Mouse (Mus musculus) spleen, adult 2 months (tissue): ENCODE measurements around the gene Atp2c2.

Source experiments
- CTCF ChIP-seq: fragments of 200-500 bp; IDR thresholded peaks from 2 replicates; pipeline ENCODE4 v1.5.1; 2011; ENCODE audit warnings: mild to moderate bottlenecking, inconsistent platforms; ENCODE audit not compliant: insufficient read depth, insufficient read length, insufficient replicate concordance; ENCODE audit errors: extremely low read depth
- POLR2A ChIP-seq: fragments of 200-500 bp; IDR thresholded peaks from 2 replicates; pipeline ENCODE4 v1.6.1; 2011; ENCODE audit warnings: low read depth, low read length, inconsistent platforms

DNA sequence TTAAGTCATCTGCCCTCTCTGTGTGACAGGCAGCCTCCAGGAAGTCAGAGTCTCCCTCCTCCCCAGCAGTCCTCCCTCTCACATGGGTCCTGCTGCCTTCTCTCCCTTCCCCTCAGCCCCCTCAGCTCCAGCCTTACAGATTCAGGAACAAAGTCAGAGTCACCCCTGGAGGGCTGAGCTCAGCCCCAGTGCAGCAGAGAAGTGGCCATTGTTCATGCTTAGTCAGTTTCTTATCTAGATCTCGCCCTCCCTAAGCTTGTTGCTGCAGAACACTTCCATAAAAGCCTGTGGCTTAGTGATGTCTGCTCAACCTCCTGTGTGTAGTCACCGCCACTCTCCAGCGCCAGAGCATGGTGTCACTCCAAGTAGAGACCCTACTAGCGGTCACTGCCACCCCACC lies 44.8 kb downstream of the Atp2c2 start:
- TF ChIP-seq CTCF, result no peak
- TF ChIP-seq POLR2A, result no peak
